Mouse (Mus musculus) liver, embryonic 14.5 days (tissue): ENCODE measurements around the gene Cep162.

Experiments
- CTCF ChIP-seq: IDR thresholded peaks from 2 replicates; pipeline ENCODE4 v1.5.1; 2016; ENCODE audit warnings: antibody characterized with exemption, low read depth, control low read depth
- EP300 ChIP-seq: IDR thresholded peaks from 2 replicates; pipeline ENCODE4 v1.6.1; 2016; ENCODE audit warnings: antibody characterized with exemption, low read depth

- TF ChIP-seq EP300 (no peak), CTCF (no peak)
Observed at GRCm38 (mm10) chr9:87170891-87171290, 84.4 kb downstream of the Cep162 start.
